Mouse (Mus musculus): ENCODE measurements around the gene Lztfl1. TPM values are rescaled to one million over a fixed set of nuclear protein-coding genes. Genes with fewer than 3 reads are reported as not detected.

The Lztfl1 gene
- polyA plus RNA-seq (2017; shearing (Covaris generic)), result 15.2 TPM

GRCm38 (mm10) chr9:123717186-123718008 lies at the start of gene Lztfl1:
TSS of gene Lztfl1 (minus strand) at chr9:123717697.

DNA sequence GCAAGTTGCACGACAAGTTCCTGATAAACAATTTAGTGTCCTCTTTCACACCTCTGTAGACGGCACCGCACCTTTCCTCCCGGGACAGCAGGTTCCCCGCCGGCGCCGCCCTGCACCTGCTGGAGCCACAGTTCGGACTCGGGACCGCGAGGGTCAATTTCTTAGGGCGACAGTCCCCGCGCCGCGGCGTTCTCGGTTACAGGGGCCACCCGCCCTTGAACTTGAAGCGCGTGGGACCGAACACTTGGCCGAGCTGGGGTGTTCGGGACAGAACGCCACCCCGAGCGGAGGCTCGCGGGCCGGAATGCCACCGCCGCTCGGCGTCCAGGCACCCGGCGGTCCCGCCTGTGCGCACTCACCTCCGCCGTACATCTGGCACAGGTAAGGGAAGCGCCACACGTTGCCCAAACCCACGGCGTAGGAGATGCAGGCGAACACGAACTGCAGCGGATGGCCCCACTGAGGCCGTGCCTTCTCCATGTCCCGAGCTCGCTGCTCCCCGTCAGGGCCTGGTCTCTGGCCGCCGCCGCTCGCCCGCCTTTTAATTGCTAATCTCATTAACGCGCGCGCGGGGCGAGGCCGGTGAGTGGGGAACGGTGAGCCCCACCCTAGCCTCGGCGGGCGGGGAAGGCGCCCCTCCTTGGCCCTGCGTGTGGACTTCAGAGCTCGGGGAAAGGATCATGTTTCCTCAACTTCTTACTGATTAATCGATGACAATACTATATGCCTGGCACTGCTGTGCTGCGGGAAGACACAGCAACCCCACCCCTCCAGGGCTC lies 39.0 kb downstream of the Lztfl1 start, which contains the start of the genes Ccr9 and Slc6a20a:
TSS of gene Ccr9 (plus strand) at position 113 of the 779 bp plus-strand sequence.
TSS of gene Slc6a20a (minus strand) at position 559 of the 779 bp plus-strand sequence.

Other genes starting within 250 kb of the Lztfl1 start
- gene Limd1, start 239.0 kb downstream of the Lztfl1 start, polyA plus RNA-seq (2017; shearing (Covaris generic)), result 66.8 TPM
- 62.0 TPM for gene Sacm1l, start 187.9 kb downstream of the Lztfl1 start, polyA plus RNA-seq (2017; shearing (Covaris generic))
- gene Slc6a20b, start 85.1 kb downstream of the Lztfl1 start, polyA plus RNA-seq (2017; shearing (Covaris generic)), result 0.23 TPM
- gene Ccr9, start 39.3 kb downstream of the Lztfl1 start, polyA plus RNA-seq (2017; shearing (Covaris generic)), result 0.45 TPM
- 0.15 TPM for gene Slc6a20a, start 38.8 kb downstream of the Lztfl1 start, polyA plus RNA-seq (2017; shearing (Covaris generic))
- 300 TPM for gene Cxcr6, start 88.8 kb upstream of the Lztfl1 start, polyA plus RNA-seq (2017; shearing (Covaris generic))
- 33.4 TPM for gene Fyco1, start 134.2 kb upstream of the Lztfl1 start, polyA plus RNA-seq (2017; shearing (Covaris generic))
- 2.0 TPM for gene Xcr1, start 144.3 kb upstream of the Lztfl1 start, polyA plus RNA-seq (2017; shearing (Covaris generic))

All from effector memory CD4-positive, alpha-beta T cell, adult 7 months (primary cell).